Mouse (Mus musculus) ES-E14 (cell line): Measurements from ENCODE around the gene Sytl3.

Experiments
- HCFC1 ChIP-seq: IDR thresholded peaks from 2 replicates; pipeline ENCODE4 v1.6.1; 2012; ENCODE audit warnings: low read length, inconsistent platforms, borderline replicate concordance; ENCODE audit not compliant: insufficient read depth
- ZNF384 ChIP-seq: IDR thresholded peaks from 2 replicates; pipeline ENCODE4 v1.6.1; 2012; ENCODE audit warnings: low read depth, low read length, inconsistent platforms

DNA sequence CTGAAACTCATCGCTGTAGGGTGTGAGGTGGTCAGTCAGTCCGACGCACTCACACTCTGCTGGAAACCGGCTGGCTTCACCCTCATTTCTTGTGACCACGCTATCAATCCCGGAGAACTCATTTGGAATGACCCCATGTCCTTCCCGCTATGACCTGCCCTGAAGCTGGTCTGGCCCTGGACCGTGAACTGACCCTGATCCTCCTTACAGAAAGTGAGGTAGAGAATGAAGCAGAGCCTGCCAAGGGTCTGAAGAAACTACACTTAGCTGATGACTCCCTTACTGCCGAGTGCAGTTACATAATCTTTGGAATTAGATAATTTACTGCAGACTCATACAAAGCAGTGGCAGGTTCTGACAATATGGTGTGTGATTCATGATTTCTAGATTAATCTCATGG is 96.3 kb downstream of the Sytl3 start:
- no peak for TF ChIP-seq HCFC1
- TF ChIP-seq ZNF384 = no peak
